Mouse (Mus musculus) A20 (cell line): ENCODE measurements at regions not wholly inside any gene's neighbourhood (a gene's known extent, or its start where the extent isn't known, plus 50 kb on each side); places are given as distances from the start of the nearest gene placed in this dataset.

Experiments
- DNase-seq: peaks from one replicate; pipeline ENCODE4 v3.0.0-alpha.2; 2011; ENCODE audit warnings: low read depth, low spot score

- DNase-seq = peak; percentile 24
These were observed 150.9 kb downstream of the Tpra1 start for GRCm38 (mm10) chr6:89052758-89053460.

- DNase-seq = no peak
These were observed 152.0 kb downstream of the Tpra1 start for GRCm38 (mm10) chr6:89054060-89054459.

DNA sequence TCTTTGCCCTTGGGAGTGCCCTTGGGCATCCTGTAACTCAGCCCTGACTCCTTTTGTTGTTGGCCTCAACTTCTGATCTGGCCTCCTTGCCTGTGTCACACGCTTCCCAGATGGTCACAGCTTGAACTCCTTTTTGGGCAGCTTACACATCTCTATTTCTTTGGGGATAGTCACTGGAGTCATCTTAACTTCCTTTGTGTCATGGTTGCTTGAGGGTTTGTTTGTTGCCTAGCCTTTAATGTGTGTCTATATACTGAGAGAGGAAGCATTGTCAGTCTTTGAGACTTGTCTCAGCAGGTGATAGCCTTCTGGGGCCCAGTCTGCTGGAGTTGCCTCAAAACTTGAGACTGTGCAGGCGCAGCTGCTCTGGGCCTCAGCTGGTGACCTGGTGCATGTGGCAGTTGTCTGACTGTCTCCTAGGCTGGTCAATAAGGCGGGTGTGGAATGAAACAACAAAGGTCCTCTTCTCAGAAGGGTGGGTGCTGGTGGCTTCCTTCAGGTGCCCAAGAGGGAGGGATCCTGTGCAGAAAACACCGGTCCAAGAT, 157.5 kb downstream of the Tpra1 start:
- DNase-seq = peak; percentile 29

DNA sequence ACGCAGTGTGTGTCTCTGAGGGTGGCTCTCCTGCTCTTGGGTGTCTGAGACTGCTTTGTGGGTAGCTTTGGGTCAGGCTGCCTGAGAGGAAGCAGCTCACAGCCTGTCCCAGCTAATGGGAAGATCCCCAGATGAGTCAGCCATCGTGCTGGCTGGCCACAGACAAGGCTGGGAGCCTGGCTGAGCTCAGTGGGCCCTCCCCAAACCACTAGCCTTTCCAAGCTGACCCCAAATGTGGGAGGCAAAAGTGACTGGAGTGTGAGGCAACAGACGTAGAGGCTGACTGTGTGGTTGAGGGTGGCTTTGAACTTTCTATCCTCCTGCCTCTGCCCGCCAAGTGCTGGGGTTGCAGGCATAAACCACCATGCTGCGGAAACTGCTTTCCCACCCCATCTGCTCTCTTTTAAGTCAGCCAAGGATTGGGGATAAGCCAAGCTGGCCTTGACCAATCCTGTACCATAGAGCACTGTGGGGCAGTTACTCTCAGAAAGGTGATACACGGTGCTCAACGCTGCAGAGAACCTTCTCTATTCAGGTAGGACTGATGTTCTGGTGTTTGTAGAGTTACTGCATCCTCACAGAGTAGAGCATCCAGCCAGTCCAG, 163.0 kb downstream of the Tpra1 start:
- no peak for DNase-seq

- DNase-seq = peak; percentile 77
These were observed 164.5 kb downstream of the Tpra1 start for GRCm38 (mm10) chr6:89066588-89066987.

GRCm38 (mm10) chr6:89068286-89068685, 166.2 kb downstream of the Tpra1 start:
- no peak for DNase-seq

- no peak for DNase-seq
These were observed 167.1 kb downstream of the Tpra1 start for GRCm38 (mm10) chr6:89069108-89069507.

GRCm38 (mm10) chr6:89070011-89070410, 168.0 kb downstream of the Tpra1 start:
- peak; percentile 56 for DNase-seq

DNA sequence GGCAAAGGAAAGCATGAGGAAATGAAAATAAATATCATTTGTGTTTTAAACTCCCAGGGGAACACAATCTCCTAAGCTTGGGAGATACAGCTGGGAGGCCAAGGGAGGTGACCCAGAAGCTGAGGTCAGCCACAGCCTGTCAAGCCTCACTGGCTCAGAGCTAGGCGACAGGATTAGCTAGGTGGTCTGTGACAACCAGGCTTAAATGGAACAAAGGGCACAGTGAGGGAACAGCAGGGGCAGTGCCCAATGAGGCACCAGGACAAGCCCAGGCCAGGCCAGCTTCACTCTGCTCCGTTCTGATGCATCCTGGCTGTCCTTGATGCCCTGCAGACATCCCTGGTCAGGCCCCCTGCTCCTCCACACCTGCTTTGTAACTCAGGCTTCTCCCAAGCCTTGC, 169.7 kb downstream of the Tpra1 start:
- DNase-seq = peak; percentile 30

DNA sequence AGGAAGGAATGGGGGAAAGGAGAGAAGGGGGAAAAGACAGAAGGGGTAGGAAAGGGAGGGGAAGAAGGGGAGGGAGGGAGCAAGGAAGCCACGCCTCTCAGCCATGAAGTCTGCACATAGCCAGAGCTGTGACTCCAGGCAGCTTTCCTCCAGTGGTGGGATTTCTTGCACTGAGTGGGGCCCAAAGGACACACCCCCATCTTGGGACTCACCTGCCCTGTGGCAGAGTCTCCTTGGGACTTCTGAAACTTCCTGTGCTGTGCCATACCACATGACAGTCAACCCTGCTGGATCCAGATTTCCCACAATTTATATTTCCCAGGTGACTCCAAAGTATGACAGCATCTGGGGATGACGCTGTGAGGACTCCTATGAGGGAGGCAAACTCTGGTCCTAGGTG, 170.5 kb downstream of the Tpra1 start:
- DNase-seq = no peak

GRCm38 (mm10) chr6:89081624-89082300, 179.7 kb downstream of the Tpra1 start:
- no peak for DNase-seq

GRCm38 (mm10) chr6:89084437-89084836, 182.4 kb downstream of the Tpra1 start:
- peak; percentile 31 for DNase-seq

- DNase-seq = no peak
These were observed 183.1 kb downstream of the Tpra1 start for GRCm38 (mm10) chr6:89085151-89085550.

- DNase-seq = no peak
These were observed 185.6 kb downstream of the Tpra1 start for GRCm38 (mm10) chr6:89087620-89088019.

DNA sequence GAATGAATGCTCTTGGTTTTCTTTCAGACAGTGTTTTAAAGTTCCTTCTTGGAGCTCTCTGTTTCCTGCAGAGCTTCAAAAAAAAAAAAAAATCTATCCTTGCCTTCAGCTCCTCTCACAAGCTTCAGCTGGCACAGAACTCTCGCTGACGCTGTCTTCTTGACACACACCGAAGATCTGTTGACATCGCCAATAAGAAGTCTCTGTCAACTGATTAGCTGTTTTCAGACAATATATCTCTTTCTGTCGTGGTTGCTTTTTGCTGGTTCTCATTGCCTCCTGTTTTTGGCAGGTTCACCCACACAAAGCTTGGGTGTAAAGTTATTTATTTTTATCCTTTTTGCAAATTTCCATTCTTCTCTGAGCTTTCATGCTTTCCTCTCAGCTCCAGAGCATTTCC, 188.0 kb downstream of the Tpra1 start:
- no peak for DNase-seq

DNA sequence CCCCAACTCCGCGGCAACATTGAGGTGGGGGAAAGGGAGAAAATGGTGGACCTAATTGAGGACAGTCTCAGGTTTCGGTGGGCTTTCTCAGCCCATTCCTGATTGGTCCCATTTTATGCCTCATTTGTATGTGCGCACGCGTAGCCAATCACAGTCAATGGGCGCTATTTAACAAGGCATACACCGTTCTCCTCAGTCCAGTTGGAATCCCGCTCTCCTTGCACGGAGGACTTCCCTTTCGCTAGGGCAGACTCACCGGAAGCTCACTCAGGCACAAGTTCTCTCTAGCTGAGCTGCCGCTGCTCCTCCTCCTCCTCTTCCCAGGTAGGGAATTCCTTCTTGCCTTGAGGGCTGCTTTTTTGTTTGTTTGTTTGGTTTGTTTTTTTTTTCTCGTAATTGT, 193.9 kb downstream of the Tpra1 start:
- DNase-seq = no peak

DNA sequence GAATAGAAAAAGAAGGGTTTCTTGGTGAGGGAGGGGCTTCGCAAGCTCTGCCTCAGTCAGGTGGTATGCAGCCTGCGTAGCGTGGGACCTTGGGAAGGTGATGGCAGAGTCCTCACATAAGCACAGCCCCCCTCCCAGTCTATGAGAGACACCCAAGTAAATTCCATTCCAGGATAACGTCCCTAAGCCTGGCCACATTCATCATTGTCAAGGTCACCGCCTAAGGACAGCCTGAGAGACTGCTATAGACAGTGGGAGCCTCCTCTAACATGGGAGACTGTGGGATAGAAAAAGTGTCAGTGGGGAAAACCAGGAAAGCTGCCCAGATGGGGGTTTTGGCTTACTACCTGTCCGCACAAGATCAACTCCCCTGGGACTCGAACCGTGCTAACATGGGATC, 195.5 kb downstream of the Tpra1 start:
- no peak for DNase-seq

DNA sequence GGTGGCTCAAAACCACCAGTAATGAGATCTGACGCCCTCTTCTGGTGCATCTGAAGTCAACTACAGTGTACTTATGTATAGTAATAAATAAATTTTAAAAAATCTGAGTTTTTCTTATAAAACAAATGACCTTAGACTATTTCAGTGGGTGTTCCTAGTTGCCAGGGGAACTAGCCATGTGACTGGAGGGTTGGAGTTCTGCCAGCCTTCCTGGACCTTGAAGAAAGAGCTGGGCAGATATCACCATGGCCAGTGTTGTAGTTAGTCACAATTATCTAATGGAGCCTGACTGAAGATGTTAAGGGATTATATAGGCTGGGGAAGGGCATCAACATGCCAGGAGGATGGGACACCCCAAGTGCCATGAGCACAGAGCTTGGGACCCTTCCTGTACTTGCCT, 217.2 kb downstream of the Tpra1 start:
- DNase-seq = no peak

GRCm38 (mm10) chr6:89121023-89121745, 219.1 kb downstream of the Tpra1 start:
- no peak for DNase-seq

- DNase-seq = no peak
These were observed 219.7 kb downstream of the Tpra1 start for GRCm38 (mm10) chr6:89121746-89122070.

DNA sequence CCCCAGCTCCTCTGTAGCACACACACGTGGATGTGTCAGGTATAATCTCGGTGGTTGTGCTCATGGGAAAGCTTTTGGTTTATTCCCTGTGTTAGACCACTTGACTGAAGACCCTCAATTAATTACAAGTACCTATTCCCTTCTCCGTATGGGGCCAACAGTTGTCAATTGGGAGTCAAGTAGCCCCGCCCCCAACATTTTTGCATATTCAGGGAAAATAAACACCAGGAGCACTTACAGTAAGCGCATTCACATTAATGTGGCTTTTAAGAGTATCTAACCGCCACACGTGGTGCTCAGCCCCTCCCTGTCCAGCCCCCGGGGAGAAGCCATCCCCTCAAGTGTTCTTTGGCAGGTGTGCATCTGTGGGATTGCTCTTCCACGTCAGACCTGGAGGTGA, 223.9 kb downstream of the Tpra1 start:
- no peak for DNase-seq

GRCm38 (mm10) chr6:89128141-89128540, 226.1 kb downstream of the Tpra1 start:
- DNase-seq = peak; percentile 31
